Mouse (Mus musculus): Measurements from ENCODE around the gene Senp5.
A peak's percentile ranks its signal among the peaks of the same experiment; 100 is the strongest.

The Senp5 gene

DNA sequence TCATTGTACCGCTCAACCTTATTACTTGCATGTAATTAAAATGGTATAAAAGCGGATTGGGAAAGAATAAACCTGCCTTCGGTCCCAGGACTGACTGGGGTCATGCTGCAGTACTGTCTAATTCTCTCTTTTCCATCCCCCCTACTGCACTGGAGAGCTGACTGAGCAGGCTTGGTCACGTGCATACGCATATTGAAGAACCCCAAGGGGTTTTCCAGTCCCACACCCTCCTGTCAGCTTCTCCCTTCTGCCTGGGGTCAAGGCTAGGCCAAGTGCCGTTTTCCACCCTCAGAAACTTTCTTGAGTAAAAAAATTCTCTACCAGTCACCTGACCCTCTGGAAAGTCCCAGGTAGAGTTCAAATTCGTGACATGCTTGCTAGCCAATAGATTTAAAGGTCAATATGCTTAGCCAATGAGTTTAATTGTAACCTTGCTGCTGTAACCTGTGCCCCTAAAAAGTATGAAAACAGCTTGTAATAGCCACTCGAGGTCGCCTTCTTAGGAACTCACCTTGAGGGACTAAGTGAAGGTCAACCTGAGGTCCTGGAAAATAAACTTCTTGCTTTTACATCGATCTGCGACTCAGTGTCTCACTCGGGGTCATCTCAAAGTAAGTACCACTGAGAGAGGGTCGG is 76.4 kb downstream of the Senp5 start:
- Histone ChIP-seq H3K27me3 (ENCODE audit: insufficient read depth, low read length) (peaks cover 27% of the 10 kb centered on the region), H3K4me1 (replicated peaks; ENCODE audit: low read depth, low read length) (peaks cover 57% of the 10 kb centered on the region), H3K4me3 (replicated peaks; ENCODE audit: low read length) (no peak overlapping the region), H3K36me3 (ENCODE audit: insufficient read depth, low read length) (no peaks in the 10 kb centered on the region), H3K9me3 (ENCODE audit: low read length) (no peaks in the 10 kb centered on the region)
- no peak for TF ChIP-seq NANOG (IDR thresholded peaks at IDR 0.05; ENCODE audit: borderline replicate concordance, low read length)
- no peak for TF ChIP-seq POU5F1 (IDR thresholded peaks at IDR 0.05; ENCODE audit: borderline replicate concordance, low read length)
- no peak for TF ChIP-seq CTCF (conservative IDR thresholded peaks at IDR 0.05; ENCODE audit: low read length)

DNA sequence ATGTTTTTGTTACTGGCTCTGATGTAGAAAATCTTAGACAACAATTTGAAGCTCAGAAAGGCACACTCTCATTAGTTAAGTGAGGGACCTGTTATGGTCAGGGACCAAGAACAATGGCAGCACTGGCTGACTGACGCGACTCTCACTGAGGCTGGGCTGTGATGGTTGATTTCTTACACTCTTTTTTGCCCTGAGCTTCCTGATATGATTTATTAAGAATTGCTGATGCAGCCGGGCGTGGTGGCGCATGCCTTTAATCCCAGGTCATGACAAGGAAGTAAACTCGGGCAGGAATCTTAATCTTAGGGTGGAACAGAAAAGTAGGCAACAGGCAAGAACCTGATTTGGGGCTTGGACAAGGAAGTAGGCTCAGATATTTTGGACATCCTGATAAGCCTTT is 77.0 kb downstream of the Senp5 start:
- H3K36me3 ChIP-seq (ENCODE audit: insufficient read depth, low read length) = no peaks in the 10 kb centered on the region
- peaks cover 23% of the 10 kb centered on the region for H3K27me3 ChIP-seq (ENCODE audit: insufficient read depth, low read length)
- peaks cover 51% of the 10 kb centered on the region for H3K4me1 ChIP-seq (replicated peaks; ENCODE audit: low read depth, low read length)
- TF ChIP-seq CTCF (conservative IDR thresholded peaks at IDR 0.05; ENCODE audit: low read length) (no peak), POU5F1 (IDR thresholded peaks at IDR 0.05; ENCODE audit: borderline replicate concordance, low read length) (no peak), NANOG (IDR thresholded peaks at IDR 0.05; ENCODE audit: borderline replicate concordance, low read length) (no peak)
- no peak overlapping the region for H3K4me3 ChIP-seq (replicated peaks; ENCODE audit: low read length)
- H3K9me3 ChIP-seq (ENCODE audit: low read length) = no peaks in the 10 kb centered on the region

DNA sequence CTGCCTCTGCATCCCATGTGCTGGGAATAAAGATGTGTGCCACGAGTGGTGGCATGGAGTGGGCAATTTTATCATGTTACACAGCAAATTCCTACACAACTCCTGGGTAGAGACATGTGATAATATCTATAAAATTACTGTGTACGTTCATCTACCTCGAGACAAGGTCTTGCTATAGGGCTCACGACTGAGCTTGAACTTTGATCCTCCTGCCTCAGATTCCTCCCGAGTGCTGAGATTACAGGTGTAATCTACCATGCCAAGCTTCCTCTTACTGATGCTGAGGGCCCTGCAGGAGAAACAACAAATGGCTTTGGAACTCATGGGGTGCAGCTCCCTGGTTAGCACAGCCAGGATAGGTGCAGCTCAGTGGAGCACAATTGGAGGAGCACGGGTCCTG is 78.7 kb downstream of the Senp5 start:
- H3K27me3 ChIP-seq (ENCODE audit: insufficient read depth, low read length) = peaks cover 11% of the 10 kb centered on the region
- no peaks in the 10 kb centered on the region for H3K36me3 ChIP-seq (ENCODE audit: insufficient read depth, low read length)
- peaks cover 40% of the 10 kb centered on the region for H3K4me1 ChIP-seq (replicated peaks; ENCODE audit: low read depth, low read length)
- H3K9me3 ChIP-seq (ENCODE audit: low read length) = no peaks in the 10 kb centered on the region
- TF ChIP-seq POU5F1 (IDR thresholded peaks at IDR 0.05; ENCODE audit: borderline replicate concordance, low read length) (no peak), NANOG (IDR thresholded peaks at IDR 0.05; ENCODE audit: borderline replicate concordance, low read length) (no peak), CTCF (conservative IDR thresholded peaks at IDR 0.05; ENCODE audit: low read length) (no peak)
- H3K4me3 ChIP-seq (replicated peaks; ENCODE audit: low read length) = no peak overlapping the region

DNA sequence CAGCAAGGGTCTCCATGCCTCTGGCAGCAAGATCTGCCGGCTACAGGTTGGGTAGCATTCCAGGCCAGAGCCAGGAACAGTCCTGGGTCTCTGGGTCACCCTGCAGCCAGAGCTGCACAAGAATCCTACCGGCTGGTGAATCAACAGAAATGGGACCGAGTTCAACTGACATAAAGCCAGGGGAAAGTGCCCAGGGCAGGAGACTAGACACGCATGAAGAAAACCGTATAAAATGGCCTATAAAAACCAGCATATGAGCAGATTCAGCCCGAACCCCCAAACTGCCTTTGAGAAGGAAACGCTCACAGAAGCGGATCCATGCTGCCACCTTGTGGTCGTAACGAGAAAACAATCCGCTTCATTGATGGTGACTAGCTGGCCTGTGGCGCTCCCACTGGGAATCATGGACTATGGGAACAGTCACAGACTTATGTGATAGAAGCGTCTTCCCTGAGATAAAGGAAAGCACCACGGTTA is 84.8 kb downstream of the Senp5 start:
- Histone ChIP-seq H3K27me3 (ENCODE audit: insufficient read depth, low read length) (peaks cover 13% of the 10 kb centered on the region), H3K9me3 (ENCODE audit: low read length) (no peaks in the 10 kb centered on the region), H3K4me3 (replicated peaks; ENCODE audit: low read length) (0 out of 2 replicates have a peak overlapping the region, but pooled peaks have one; percentile 46), H3K36me3 (ENCODE audit: insufficient read depth, low read length) (no peaks in the 10 kb centered on the region), H3K4me1 (replicated peaks; ENCODE audit: low read depth, low read length) (peaks cover 7% of the 10 kb centered on the region)
- peak; percentile 59 for TF ChIP-seq CTCF (conservative IDR thresholded peaks at IDR 0.05; ENCODE audit: low read length)
- no peak for TF ChIP-seq NANOG (IDR thresholded peaks at IDR 0.05; ENCODE audit: borderline replicate concordance, low read length)

DNA sequence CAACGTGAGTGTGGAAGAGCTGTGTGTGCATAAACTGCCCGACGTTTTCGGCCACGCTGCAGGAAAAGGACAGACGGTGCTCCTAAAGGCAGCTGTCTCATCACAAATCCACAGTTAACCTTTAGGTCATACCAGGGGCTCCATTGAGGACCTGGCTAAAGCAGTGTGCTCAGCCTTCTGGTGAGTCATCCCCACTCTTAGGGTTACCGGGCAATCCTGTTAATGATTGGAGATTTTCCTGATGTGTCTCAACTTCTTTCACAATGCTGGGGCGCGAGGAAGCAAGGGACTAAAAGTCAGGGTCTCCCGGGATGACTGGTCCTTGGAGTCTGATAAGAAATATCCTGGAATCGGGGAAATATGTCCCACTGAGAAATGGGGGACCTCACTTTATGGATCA is 85.3 kb downstream of the Senp5 start:
- Histone ChIP-seq H3K9me3 (ENCODE audit: low read length) (no peaks in the 10 kb centered on the region), H3K4me3 (replicated peaks; ENCODE audit: low read length) (0 out of 2 replicates have a peak overlapping the region, but pooled peaks have one; percentile 46), H3K27me3 (ENCODE audit: insufficient read depth, low read length) (peaks cover 14% of the 10 kb centered on the region), H3K4me1 (replicated peaks; ENCODE audit: low read depth, low read length) (peaks cover 7% of the 10 kb centered on the region), H3K36me3 (ENCODE audit: insufficient read depth, low read length) (no peaks in the 10 kb centered on the region)
- no peak for TF ChIP-seq CTCF (conservative IDR thresholded peaks at IDR 0.05; ENCODE audit: low read length)
- TF ChIP-seq POU5F1 (IDR thresholded peaks at IDR 0.05; ENCODE audit: borderline replicate concordance, low read length) = no peak
- TF ChIP-seq NANOG (IDR thresholded peaks at IDR 0.05; ENCODE audit: borderline replicate concordance, low read length) = no peak

DNA sequence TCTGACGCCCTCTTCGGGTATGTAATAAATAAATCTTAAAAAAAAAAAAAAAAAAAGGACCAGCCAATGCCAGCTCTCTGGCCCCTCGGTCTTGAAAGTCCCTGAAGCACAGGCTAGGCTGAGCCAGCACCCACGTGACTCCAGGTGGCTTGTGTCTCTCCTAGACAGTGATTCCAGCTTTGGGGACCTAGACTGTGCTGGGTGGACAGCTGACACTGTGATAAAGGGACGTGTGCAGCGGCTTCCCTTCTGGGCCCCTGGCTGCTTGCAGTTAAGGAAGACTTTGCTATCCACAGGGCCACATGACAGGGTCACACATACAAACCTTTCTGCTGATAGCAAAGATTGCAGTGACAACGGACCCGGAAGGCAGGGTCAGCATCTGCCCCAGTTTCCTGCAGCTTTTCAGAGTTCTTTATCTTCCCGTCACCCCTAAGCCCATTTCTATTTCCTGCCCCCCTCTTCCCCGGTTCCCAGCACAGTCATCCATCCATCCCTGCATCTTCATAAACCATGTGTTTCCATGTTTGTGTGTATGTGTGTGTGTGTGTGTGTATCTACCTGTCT is 92.7 kb downstream of the Senp5 start:
- H3K27me3 ChIP-seq (ENCODE audit: insufficient read depth, low read length) = peaks cover 24% of the 10 kb centered on the region
- H3K36me3 ChIP-seq (ENCODE audit: insufficient read depth, low read length) = no peaks in the 10 kb centered on the region
- H3K9me3 ChIP-seq (ENCODE audit: low read length) = no peaks in the 10 kb centered on the region
- H3K4me1 ChIP-seq (replicated peaks; ENCODE audit: low read depth, low read length) = peaks cover 34% of the 10 kb centered on the region
- TF ChIP-seq POU5F1 (IDR thresholded peaks at IDR 0.05; ENCODE audit: borderline replicate concordance, low read length) = no peak
- TF ChIP-seq NANOG (IDR thresholded peaks at IDR 0.05; ENCODE audit: borderline replicate concordance, low read length) = no peak
- no peak for TF ChIP-seq CTCF (conservative IDR thresholded peaks at IDR 0.05; ENCODE audit: low read length)
- H3K4me3 ChIP-seq (replicated peaks; ENCODE audit: low read length) = no peak overlapping the region

All from E14TG2a.4 (cell line).